Mouse (Mus musculus): ENCODE data around the gene H3f3b.

- no peak for TF ChIP-seq CTCF (IDR thresholded peaks at IDR 0.05; ENCODE audit: low read depth)
- no peak for TF ChIP-seq EP300 (optimal IDR thresholded peaks at IDR 0.05)
Measured at GRCm38 (mm10) chr11:116029086-116029865, 1.5 kb upstream of the H3f3b start.

All from stomach, postnatal 0 days (tissue).